Mouse (Mus musculus): ENCODE data around the gene Tnfrsf8.

Gene Tnfrsf8

DNA sequence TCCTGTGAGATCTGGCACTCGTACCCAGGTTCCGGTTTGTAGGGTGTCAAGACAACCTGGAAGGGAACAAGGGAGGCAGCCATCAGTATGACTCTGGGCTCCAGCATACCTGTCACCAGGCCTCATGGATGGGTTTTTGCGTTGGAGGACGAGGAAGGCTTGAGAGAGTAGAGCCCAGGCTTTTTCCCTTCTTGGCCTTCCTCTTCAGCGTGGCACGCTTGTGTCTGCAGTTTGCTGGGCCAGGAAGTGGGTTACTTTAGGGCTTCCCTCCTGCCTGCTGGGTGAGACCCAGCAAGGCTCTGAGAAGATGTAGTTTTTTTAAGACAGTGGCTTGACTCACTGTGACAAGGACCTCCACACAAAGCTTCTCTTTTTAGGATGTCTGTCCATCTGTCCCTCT is 85.9 kb downstream of the Tnfrsf8 start:
- DNase-seq: peak; percentile 75

DNA sequence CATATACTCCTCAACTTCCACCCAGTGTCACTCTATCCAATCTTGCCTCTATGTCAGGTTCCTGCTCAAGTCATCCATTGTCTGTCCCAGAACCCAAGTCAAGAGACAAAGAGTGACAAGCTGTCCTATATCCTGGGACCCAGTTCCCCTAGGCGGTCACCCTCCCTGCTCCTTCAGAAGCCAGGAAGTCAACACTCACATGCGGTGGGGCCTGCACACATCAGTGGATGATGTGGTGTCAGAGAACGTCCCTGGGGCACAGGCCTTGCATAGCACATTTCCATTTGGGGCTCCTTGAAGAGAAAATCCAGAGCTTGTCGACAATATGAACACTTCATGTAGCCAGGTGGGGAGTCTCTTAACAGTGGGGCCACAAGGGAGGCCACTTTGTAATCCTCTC is 90.4 kb downstream of the Tnfrsf8 start:
- peak; percentile 45 for DNase-seq

DNA sequence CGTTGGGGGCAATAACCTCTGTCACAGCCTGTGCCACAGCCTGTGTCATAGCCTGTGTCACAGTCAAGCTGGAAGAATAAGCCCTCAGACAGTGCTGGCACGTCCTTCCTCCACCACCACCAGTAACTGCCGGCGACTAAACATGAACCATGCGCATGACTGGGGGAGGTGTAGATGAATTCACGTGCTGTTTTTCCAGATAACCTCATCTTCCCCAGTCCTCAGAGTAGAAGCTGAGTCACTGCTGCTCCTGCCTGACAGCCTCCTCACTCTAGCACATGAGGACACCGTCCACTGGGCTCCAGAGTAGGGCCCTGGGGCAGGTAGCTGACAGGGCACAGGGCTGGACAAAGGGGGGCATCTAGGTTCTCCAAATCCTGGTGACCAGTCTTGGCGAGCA is 92.9 kb downstream of the Tnfrsf8 start:
- DNase-seq: no peak

DNA sequence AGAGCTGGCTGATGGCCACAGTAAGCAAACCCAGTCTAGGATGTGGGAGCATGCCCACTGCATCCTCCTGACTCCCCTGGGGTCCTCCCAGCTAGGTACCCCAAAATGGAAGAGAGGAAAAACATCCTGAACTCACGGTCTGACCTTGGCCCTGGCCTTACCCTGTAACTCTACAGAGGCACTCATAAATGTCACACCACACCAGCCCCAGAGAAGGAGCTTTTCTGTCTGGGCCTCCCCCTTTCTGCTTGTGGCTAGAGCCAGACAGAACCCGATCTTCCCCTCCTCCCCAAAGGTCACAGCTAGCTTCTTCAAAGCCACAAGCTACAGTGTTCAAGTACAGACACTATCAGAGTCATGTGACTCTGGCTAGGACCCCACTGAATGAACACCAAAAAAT is 93.6 kb downstream of the Tnfrsf8 start:
- DNase-seq: peak; percentile 37

DNA sequence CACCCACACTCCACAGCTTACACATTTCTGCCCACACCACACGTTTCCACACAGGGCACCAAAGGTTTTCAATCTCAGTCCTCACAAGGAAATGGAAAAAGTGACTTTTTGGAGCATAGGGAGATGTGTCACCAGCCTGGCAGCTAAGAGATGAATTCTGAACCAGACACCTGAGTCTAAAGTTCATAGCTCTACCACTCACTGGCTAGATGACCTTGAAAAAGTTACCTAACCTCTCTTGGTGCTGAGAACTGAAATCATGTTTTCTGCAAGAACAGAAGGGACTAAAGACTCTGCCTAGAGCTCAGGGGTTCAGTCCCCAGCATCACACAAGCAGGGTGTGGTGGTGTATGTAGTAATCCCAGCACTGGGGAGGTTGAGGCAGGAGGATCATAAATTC is 95.0 kb downstream of the Tnfrsf8 start:
- DNase-seq: no peak

DNA sequence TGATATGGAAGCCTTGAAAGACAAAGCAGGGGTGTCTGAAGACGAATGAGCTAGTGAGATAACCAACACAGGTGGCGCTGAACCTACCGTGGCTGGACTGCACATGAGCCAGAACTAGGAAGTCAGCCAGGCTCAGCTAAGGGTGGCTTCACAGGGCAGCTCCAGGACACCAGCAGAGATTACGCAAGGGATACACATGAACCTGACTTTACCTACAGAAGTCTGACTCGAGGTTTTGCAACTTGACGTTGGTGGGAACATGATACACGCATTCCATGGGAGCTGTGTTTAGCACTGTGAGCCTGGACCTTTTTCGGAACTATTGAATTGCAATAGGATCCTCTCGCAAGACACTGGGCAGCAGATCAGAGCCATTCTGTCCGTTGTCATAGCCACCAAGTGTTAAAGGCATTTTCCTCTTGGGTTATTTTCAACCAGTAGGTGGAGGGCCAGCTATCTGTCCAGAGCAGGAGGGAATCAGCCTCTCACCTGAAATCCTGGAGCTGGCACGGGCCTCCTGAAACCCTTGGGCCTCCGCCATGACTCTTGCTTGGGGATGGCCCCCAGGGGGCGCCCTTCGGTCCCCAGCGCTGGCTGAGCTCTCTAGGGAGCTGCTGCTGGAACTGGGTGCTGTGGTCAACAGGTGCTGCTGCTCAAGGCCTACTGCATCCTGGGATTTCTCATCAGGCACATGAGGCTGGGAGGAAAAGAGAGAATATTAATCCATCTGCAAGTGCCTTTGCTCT is 95.6 kb downstream of the Tnfrsf8 start:
- peak; percentile 77 for DNase-seq

DNA sequence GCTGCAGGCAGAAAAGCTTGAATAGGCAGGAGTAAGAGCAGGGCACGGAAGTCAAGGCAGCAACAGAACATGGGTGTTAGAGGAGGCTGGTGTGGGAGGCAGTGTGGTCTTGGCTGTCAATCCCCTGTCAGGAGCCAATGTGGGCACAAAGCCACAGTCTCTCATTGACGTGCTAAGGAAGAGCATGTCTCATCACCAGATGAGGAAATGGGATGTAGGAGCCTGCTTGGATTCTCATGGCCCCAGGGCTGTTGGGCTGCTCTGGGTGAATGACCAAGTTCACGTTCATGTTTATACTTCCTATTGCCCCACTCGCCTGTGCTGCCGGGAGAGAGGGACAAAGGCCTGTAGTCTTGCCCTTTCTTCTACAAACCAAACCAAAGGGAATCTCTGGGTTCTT is 97.1 kb downstream of the Tnfrsf8 start:
- DNase-seq: no peak
